Mouse (Mus musculus) embryonic facial prominence, embryonic 10.5 days (tissue): ENCODE measurements around the gene Mpdz. TPM values are rescaled to one million over a fixed set of nuclear protein-coding genes. Genes with fewer than 3 reads are reported as not detected.

Experiments
- DNase-seq: peaks from one replicate; pipeline ENCODE4 v3.0.0-alpha.2; 2017; ENCODE audit warnings: low spot score
- H3K27ac ChIP-seq: fragments of 300-500 bp; sonication (generic); replicated peaks from 2 replicates; pipeline ENCODE4 v1.5.1; 2016; ENCODE audit warnings: mild to moderate bottlenecking
- H3K27me3 ChIP-seq: fragments of 300-500 bp; sonication (generic); replicated peaks from 2 replicates; pipeline ENCODE4 v1.6.1; 2016; ENCODE audit warnings: low read depth, mild to moderate bottlenecking; ENCODE audit not compliant: poor library complexity, severe bottlenecking
- H3K36me3 ChIP-seq: fragments of 300-500 bp; sonication (generic); replicated peaks from 2 replicates; pipeline ENCODE4 v1.6.1; 2016; ENCODE audit warnings: mild to moderate bottlenecking, moderate library complexity
- H3K4me1 ChIP-seq: fragments of 300-500 bp; sonication (generic); 2 replicates; pipeline ENCODE4 v1.6.1; 2016
- H3K4me3 ChIP-seq: fragments of 300-500 bp; sonication (generic); 2 replicates; pipeline ENCODE4 v1.5.1; 2016; ENCODE audit warnings: mild to moderate bottlenecking, moderate library complexity
- H3K9me3 ChIP-seq: fragments of 300-500 bp; sonication (generic); 2 replicates; pipeline ENCODE4 v1.6.1; 2016; ENCODE audit warnings: mild to moderate bottlenecking
- WGBS: fragments of 180-500 bp; shearing (Covaris S2); methylation state at CpG from one replicate; pipeline ENCODE4 v1.1.7; 2016; 5-methylcytosine and 5-hydroxymethylcytosine counted together
- polyA plus RNA-seq: library from polyadenylated mRNA; unstranded; fragments of >200 nt; fragmentation: Nextera tagmentation; extraction: Ambion mirVana; gene quantifications from 2 replicates; pipeline ENCODE4 v1.2.1, GENCODE M21; 2016

Gene Mpdz
- polyA plus RNA-seq, 1 experiment from 2014 or later, result 49.0 TPM

DNA sequence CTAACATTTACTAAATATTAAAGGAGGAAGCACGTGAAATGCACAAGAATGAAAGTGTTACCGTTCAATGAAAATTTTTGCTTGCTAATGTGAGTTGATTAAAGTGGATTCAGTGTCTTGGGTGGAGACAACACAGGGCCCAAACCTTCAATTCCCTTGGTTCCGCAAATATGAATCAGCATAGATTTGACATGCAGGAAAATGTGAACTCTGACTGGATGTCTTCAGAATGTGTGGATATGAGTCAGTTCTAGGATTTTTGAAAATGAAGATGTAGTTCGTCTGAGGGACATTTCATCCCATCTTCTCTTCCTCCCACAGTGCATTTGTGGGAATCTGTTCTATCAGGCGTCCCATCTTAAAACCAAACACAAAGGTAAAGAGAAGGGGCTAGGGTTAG, 951 bp upstream of the Mpdz start:
- H3K4me3 ChIP-seq, result 0 out of 2 replicates have a peak overlapping the region, but pooled peaks have one; percentile 88
- 86% methylated on average over 5 of the region's 5 CpGs for WGBS
- H3K27ac ChIP-seq, result no peak overlapping the region
- no peak for DNase-seq
- H3K9me3 ChIP-seq, result no peaks in the 10 kb centered on the region
- no peaks in the 10 kb centered on the region for H3K36me3 ChIP-seq
- peaks cover 30% of the 10 kb centered on the region for H3K4me1 ChIP-seq
- peaks cover 8% of the 10 kb centered on the region; the same call in 1 of the 2 replicates for H3K27me3 ChIP-seq

GRCm38 (mm10) chr4:81433961-81434360, 8.7 kb downstream of the Mpdz start:
- Histone ChIP-seq H3K9me3 (no peaks in the 10 kb centered on the region), H3K27ac (no peak overlapping the region), H3K27me3 (no peaks in the 10 kb centered on the region), H3K4me3 (no peak overlapping the region), H3K4me1 (no peaks in the 10 kb centered on the region), H3K36me3 (peaks cover 8% of the 10 kb centered on the region; the same call in 1 of the 2 replicates)
- WGBS, result 92% methylated on average over 3 of the region's 3 CpGs
- DNase-seq, result no peak

GRCm38 (mm10) chr4:81430826-81431225, 11.8 kb downstream of the Mpdz start:
- no peak for DNase-seq
- Histone ChIP-seq H3K4me3 (no peak overlapping the region), H3K36me3 (peaks cover 15% of the 10 kb centered on the region; the same call in 1 of the 2 replicates), H3K9me3 (no peaks in the 10 kb centered on the region), H3K27ac (no peak overlapping the region), H3K4me1 (no peaks in the 10 kb centered on the region), H3K27me3 (no peaks in the 10 kb centered on the region)
- WGBS, result 93% methylated on average over 4 of the region's 4 CpGs

- H3K9me3 ChIP-seq, result no peaks in the 10 kb centered on the region
- DNase-seq, result no peak
- no peak overlapping the region for H3K27ac ChIP-seq
- no peaks in the 10 kb centered on the region for H3K27me3 ChIP-seq
- H3K4me3 ChIP-seq, result no peak overlapping the region
- no peaks in the 10 kb centered on the region for H3K4me1 ChIP-seq
- peaks cover 15% of the 10 kb centered on the region; the same call in 1 of the 2 replicates for H3K36me3 ChIP-seq
- WGBS, result 68% methylated on average over 3 of the region's 3 CpGs
Observed at GRCm38 (mm10) chr4:81430105-81430504, 12.5 kb downstream of the Mpdz start.

DNA sequence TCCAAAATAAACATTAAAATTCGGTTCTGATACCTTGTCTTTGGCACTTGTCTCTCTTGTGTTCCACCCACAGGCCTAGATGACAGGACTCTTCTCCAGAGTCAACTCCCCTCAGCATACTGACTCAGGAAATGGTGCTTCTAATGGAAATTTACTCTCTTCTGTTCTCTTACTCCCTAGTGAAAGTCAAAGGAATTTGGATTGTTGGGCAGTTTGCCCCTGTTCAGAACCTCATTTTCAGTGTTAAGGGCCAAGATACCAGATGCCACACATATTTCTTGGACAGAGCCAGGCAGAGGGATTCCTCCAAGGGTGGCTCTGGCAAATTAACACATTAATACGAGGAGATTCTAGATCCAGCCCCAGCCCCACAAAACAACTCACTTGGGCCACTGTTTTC, 12.9 kb downstream of the Mpdz start:
- Histone ChIP-seq H3K9me3 (no peaks in the 10 kb centered on the region), H3K4me3 (no peak overlapping the region), H3K27me3 (no peaks in the 10 kb centered on the region), H3K36me3 (peaks cover 15% of the 10 kb centered on the region; the same call in 1 of the 2 replicates), H3K4me1 (no peaks in the 10 kb centered on the region), H3K27ac (no peak overlapping the region)
- no peak for DNase-seq
- WGBS, result 85% methylated on average over 2 of the region's 2 CpGs

- no peaks in the 10 kb centered on the region for H3K27me3 ChIP-seq
- 79% methylated on average over 1 of the region's 1 CpGs for WGBS
- peaks cover 9% of the 10 kb centered on the region for H3K36me3 ChIP-seq
- H3K4me1 ChIP-seq, result no peaks in the 10 kb centered on the region
- no peaks in the 10 kb centered on the region for H3K9me3 ChIP-seq
- no peak for DNase-seq
- H3K4me3 ChIP-seq, result no peak overlapping the region
- no peak overlapping the region for H3K27ac ChIP-seq
Observed at GRCm38 (mm10) chr4:81423556-81423955, 19.1 kb downstream of the Mpdz start.

GRCm38 (mm10) chr4:81421621-81422020, 21.0 kb downstream of the Mpdz start:
- Histone ChIP-seq H3K4me3 (no peak overlapping the region), H3K36me3 (peaks cover 16% of the 10 kb centered on the region), H3K27me3 (no peaks in the 10 kb centered on the region), H3K27ac (no peak overlapping the region), H3K4me1 (no peaks in the 10 kb centered on the region), H3K9me3 (no peaks in the 10 kb centered on the region)
- no peak for DNase-seq
- 86% methylated on average over 2 of the region's 2 CpGs for WGBS

DNA sequence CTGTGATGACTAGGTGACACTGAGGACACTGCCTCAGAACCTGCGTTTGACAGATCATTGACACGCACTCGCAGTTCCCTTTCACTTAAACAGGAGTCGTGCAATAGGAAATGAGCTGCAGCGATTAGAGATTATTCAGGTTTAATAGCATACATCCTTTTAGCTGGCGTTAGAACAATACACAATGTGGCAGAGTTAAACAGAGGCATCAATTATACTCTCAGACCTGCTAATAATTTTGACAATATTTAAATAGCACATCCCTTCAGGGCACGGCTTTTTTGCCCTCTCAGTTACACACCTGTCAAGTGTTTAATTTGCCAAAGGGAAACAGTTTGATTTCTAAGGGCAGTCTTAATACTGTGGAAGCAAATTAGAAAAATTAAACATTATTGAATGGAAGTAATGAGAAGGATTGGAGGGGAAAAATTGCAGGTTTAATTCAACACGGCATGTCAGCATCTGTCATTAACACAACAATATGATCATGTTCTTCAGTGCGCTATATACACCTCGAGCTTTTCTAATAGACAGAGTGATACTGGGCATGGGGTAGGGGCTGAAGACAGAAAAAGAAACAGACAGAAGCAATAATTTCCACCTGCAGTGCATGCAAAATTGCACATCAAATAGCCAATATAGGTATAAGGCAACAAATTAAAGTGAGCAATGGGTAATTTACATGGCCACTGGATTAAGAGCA, 27.1 kb downstream of the Mpdz start:
- Histone ChIP-seq H3K4me1 (no peaks in the 10 kb centered on the region), H3K9me3 (no peaks in the 10 kb centered on the region), H3K4me3 (no peak overlapping the region), H3K36me3 (peaks cover 25% of the 10 kb centered on the region), H3K27ac (no peak overlapping the region), H3K27me3 (no peaks in the 10 kb centered on the region)
- no peak for DNase-seq
- WGBS, result 78% methylated on average over 10 of the region's 10 CpGs

GRCm38 (mm10) chr4:81414684-81415323, 27.8 kb downstream of the Mpdz start:
- Histone ChIP-seq H3K9me3 (no peaks in the 10 kb centered on the region), H3K4me3 (no peak overlapping the region), H3K27ac (no peak overlapping the region), H3K4me1 (no peaks in the 10 kb centered on the region), H3K27me3 (no peaks in the 10 kb centered on the region), H3K36me3 (peaks cover 25% of the 10 kb centered on the region)
- no peak for DNase-seq
- 91% methylated on average over 8 of the region's 8 CpGs for WGBS

DNA sequence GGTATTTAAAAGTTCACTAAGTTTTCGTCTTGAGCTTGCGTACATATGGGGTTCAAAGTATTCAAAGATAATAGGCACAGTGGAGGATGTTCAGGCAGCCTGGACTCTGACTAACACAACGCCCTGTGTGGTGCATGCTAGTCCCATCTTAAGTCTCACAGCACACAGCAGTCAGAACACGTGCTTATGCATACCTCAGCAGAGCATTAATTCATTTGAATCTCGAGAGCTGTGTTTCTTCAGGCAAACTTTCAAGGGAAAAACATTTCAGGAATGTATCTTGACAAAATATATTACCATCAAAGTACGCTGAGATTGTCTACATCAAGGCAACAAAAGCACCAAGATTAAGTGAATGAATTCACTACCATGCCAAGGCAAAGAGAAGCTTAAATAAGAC, 45.7 kb downstream of the Mpdz start:
- H3K4me3 ChIP-seq, result no peak overlapping the region
- no peak overlapping the region for H3K27ac ChIP-seq
- 87% methylated on average over 6 of the region's 6 CpGs for WGBS
- H3K36me3 ChIP-seq, result peaks cover 17% of the 10 kb centered on the region
- DNase-seq, result no peak
- H3K9me3 ChIP-seq, result no peaks in the 10 kb centered on the region
- no peaks in the 10 kb centered on the region for H3K4me1 ChIP-seq
- no peaks in the 10 kb centered on the region for H3K27me3 ChIP-seq

GRCm38 (mm10) chr4:81392869-81393268, 49.7 kb downstream of the Mpdz start:
- 92% methylated on average over 3 of the region's 3 CpGs for WGBS
- Histone ChIP-seq H3K4me3 (no peak overlapping the region), H3K36me3 (peaks cover 14% of the 10 kb centered on the region), H3K9me3 (no peaks in the 10 kb centered on the region), H3K27ac (no peak overlapping the region), H3K4me1 (peaks cover 13% of the 10 kb centered on the region), H3K27me3 (no peaks in the 10 kb centered on the region)
- no peak for DNase-seq

- no peak for DNase-seq
- H3K27me3 ChIP-seq, result no peaks in the 10 kb centered on the region
- H3K27ac ChIP-seq, result peak overlapping the region; percentile 73
- peaks cover 12% of the 10 kb centered on the region for H3K36me3 ChIP-seq
- H3K4me1 ChIP-seq, result peaks cover 13% of the 10 kb centered on the region
- no peak overlapping the region for H3K4me3 ChIP-seq
- H3K9me3 ChIP-seq, result no peaks in the 10 kb centered on the region
Observed at GRCm38 (mm10) chr4:81389263-81389662, 53.4 kb downstream of the Mpdz start.

DNA sequence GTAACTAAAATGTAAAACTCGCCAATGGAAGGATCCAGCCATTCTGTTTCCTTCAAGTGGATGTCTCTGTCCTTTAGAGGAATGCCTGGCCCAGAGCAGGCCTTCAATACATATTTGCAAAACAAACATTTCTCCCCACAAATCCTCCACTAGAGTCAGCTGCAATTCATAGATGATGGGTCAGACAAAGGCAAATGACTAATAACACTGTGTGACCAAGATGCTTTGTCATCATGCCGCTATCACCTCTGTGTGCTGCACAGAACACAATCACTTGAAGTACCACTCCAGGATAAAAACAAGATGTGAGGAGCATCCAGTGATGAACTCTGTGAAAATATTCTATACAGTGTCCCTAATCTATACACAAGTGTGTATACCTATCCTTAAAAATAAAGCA, 55.0 kb downstream of the Mpdz start:
- Histone ChIP-seq H3K36me3 (peaks cover 27% of the 10 kb centered on the region), H3K9me3 (no peaks in the 10 kb centered on the region), H3K4me3 (no peak overlapping the region), H3K27ac (no peak overlapping the region), H3K27me3 (no peaks in the 10 kb centered on the region), H3K4me1 (peaks cover 13% of the 10 kb centered on the region)
- WGBS, result 86% methylated on average over 2 of the region's 2 CpGs
- DNase-seq, result no peak
